Mouse (Mus musculus) v-Abl transformed pro-B cells (cell line): ENCODE results near the gene Rnf40.
"Not testable (repeated sequence)": the region's sequence is repeated elsewhere in the genome, so short reads cannot be mapped to it uniquely, and the experiment has no call there.

Experiments
- in situ Hi-C, 2 experiments: fragments of 400-800 bp; cut with MboI; formaldehyde crosslinking; loops; one replicate each; pipeline ENCODE4 v1.15.1; 2025; ENCODE audit not compliant: unreplicated experiment in 2 of 2

The Rnf40 gene

DNA sequence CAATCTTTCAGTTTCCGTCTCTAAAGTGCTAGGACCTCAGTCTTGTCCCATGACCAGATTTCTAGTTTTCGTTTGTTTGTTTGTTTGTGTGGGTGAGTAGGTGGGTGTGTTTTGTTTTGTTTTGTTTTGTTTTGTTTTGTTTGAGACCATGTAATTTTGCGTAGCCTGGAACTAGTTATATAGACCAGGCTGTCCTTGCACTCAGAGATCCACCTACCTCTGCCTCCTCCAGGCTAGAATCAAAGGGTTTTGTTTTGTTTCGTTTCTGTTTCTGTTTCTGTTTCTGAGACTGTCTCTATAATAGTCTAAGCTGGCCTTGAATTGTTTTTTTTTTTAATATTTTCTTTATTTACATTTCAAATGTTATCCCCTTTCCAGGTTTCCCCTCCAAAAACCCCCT, 57.8 kb downstream of the Rnf40 start:
- in situ Hi-C loops: no loop called here

DNA sequence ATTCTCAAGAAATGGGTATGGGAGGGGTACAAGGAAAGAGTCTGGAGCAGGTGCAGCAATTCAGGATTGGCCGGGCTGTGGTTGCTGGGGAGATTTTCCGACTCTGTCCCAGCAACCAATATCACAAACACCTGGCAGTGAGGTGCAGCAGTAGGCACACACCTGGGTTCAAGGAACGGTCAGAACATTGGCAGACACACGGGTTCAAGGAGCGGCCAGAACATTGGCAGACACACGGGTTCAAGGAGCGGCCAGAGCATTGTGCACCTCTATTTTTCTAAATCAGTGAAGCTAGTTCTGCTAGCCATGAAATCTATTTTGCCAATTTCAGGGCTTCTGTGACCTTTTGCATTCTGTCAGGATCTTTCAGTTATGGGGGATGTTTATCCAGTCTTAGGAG, 59.0 kb downstream of the Rnf40 start:
- in situ Hi-C loops: not testable (repeated sequence)

- in situ Hi-C loops: no loop called here
Measured at GRCm38 (mm10) chr7:127648516-127649201, 60.1 kb downstream of the Rnf40 start.

DNA sequence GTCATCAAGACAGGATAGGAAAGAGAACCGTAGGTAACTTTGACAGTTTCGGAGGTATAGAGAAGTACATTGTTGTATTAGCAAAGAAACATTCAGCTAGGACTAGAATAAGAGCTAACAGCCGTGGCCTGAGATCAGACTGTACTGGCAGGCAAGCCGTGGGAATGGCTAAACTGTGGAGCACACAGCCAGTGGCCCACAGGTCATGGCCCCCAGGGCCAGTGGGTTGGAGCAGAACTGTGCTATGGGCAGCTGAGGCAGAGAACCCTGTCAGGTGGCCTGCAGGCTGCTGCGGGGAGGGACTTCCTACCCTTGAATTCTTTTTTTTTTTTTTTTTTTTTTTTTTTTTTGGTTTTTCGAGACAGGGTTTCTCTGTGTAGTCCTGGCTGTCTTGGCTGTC, 60.6 kb downstream of the Rnf40 start:
- in situ Hi-C loops: no loop called here

- in situ Hi-C loops: loop anchor here in 1 of 2 experiments (10.0 kb wide), 1 partner anchor 1053 kb away; no protein-coding TSS in a partner anchor
Measured at GRCm38 (mm10) chr7:127651624-127652023, 63.1 kb downstream of the Rnf40 start.

DNA sequence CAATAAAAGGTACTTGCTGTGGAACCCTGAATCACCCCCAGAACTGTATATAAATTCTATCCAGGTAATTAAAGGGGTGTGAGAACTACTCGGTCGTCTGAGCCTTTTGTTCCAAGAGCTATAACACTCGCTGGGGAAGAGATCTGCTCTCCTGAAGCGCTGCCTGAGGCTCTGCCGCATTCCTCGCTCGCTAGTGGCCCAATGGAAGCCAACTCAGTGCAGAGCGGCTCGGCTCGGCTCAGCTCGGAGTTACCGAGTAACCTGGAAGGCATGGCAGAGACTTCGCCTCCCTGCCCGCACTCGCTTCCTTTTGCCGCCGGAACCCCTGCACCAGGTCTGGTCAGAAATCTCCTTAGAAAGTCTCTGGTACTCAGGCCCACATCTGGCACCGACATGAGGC, 63.5 kb downstream of the Rnf40 start:
- in situ Hi-C loops: loop anchor here in 1 of 2 experiments (10.0 kb wide), 1 partner anchor 1053 kb away; no protein-coding TSS in a partner anchor

- in situ Hi-C loops: loop anchor here in 1 of 2 experiments (10.0 kb wide), 1 partner anchor 1050 kb away; no protein-coding TSS in a partner anchor
Measured at GRCm38 (mm10) chr7:127654318-127654717, 65.8 kb downstream of the Rnf40 start.
